ENCODE assay signal across 26 mouse cellular contexts in the genomic region with DNA sequence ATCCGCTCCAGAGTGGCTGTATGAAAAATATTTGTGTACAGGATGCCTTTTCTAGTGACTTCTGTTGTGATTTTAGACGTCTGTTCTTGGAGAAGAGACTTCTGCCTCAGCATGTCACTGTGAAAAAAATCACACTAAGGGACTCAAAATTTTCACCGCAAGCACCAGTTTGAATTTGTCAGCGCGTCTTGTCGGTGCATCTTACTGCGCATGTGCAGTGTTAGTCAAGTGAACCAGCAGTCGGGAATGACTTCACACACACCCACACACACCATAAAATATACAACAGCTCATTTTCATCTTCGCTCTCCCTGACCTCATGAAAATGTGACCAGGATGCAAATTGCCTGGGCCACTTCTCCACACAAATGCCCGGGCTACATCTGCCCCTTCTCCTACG.
A peak's percentile ranks its signal among the peaks of the same experiment; 100 is the strongest.
DNase-seq lines count a peak whose midpoint lies in the region; ATAC-seq and TF ChIP-seq lines count a peak whose summit lies in the region.
"Had no signal": no experiment of that assay in that cellular context is flagged by ENCODE, and none has a peak within 500 bp of the region (broad histone marks: within the 10 kb centered on the region; RNA-seq: fewer than 3 reads in every experiment).

No protein-coding gene starts in this region.

- no peak for TF ChIP-seq CTCF in left cerebral cortex, adult 2 months (IDR thresholded peaks at IDR 0.05)

- H3K27ac ChIP-seq in left cerebral cortex, adult 2 months, result 0 out of 2 replicates have a peak overlapping the region, but pooled peaks have one; percentile 24
- H3K27ac ChIP-seq in midbrain, embryonic 16.5 days (ENCODE audit: low read length), result peak overlapping the region; percentile 45; the same call in 1 of the 2 replicates
- H3K27ac ChIP-seq: embryonic facial prominence, embryonic 15.5 days; gastrocnemius, adult 2 months; heart, embryonic 10.5 days; hindbrain, postnatal 0 days; neural tube, embryonic 13.5 days had no signal

- DNase-seq in frontal cortex, postnatal 25 days (ENCODE audit: low spot score in 2 of 2), result no peak
- DNase-seq in left cerebral cortex, adult 2 months (ENCODE audit: extremely low spot score in 1 of 2, low spot score in 2 of 2), result peak in 1 of 2 experiments; percentile 19
- DNase-seq in left cerebral cortex, adult 8-10 months (ENCODE audit: low spot score in 2 of 2), result no peak
- peak; percentile 16 to 33 for DNase-seq in right cerebral cortex, adult 2 months (ENCODE audit: low spot score in 2 of 2)
- DNase-seq in right cerebral cortex, postnatal 36 days (ENCODE audit: low spot score in 2 of 2), result no peak
- no peak for DNase-seq in c-Kit-positive CD71-positive TER-119-positive erythroid progenitor cells, embryonic 14.5 days (ENCODE audit: low spot score)
- DNase-seq: cerebellum, adult 18-20 months; cerebellum, postnatal 14 days; gastrocnemius, adult 2 months; kidney, adult 9 months; kidney, postnatal 14 days; layer of hippocampus, postnatal 36 days; lung, postnatal 4 days; retina, postnatal 1 day; thymus, adult 18-20 months; thymus, postnatal 36 days had no signal

- WGBS in midbrain, embryonic 16.5 days, result 88% methylated on average over 11 of the region's 11 CpGs

- H3K9me3 ChIP-seq in midbrain, embryonic 16.5 days (replicated peaks; ENCODE audit: control insufficient read depth, low read length, poor library complexity, severe bottlenecking), result no peaks in the 10 kb centered on the region; the same call in 1 of the 2 replicates
- H3K9me3 ChIP-seq: embryonic facial prominence, embryonic 15.5 days; heart, embryonic 10.5 days had no signal

- H3K4me3 ChIP-seq in left cerebral cortex, adult 2 months, result no peak overlapping the region
- no peak overlapping the region for H3K4me3 ChIP-seq in midbrain, embryonic 16.5 days (ENCODE audit: low read depth, low read length)
- H3K4me3 ChIP-seq: embryonic facial prominence, embryonic 15.5 days; gastrocnemius, adult 2 months; heart, embryonic 10.5 days; myocyte; neural tube, embryonic 13.5 days had no signal

- ATAC-seq in frontal cortex, adult (ENCODE audit: low TSS enrichment), result peak; percentile 72
- no peak for ATAC-seq in midbrain, embryonic 16.5 days
- ATAC-seq: CD4-positive, CD25-positive, alpha-beta regulatory T cell, adult 4 months; forebrain, embryonic 14.5 days; hindbrain, postnatal 0 days; intestine, embryonic 16.5 days had no signal

- H3K36me3 ChIP-seq in midbrain, embryonic 16.5 days (ENCODE audit: control insufficient read depth, insufficient read depth, low read length), result peaks cover 14% of the 10 kb centered on the region

- no peaks in the 10 kb centered on the region for H3K27me3 ChIP-seq in midbrain, embryonic 16.5 days (ENCODE audit: control insufficient read depth, insufficient read depth, low read depth, low read length)
- H3K27me3 ChIP-seq: embryonic facial prominence, embryonic 15.5 days; neural tube, embryonic 13.5 days had no signal

- intact Hi-C loops in left cerebral cortex, adult 2 months (cut with DNase I), result no loop called here

- H3K9ac ChIP-seq in midbrain, embryonic 16.5 days (ENCODE audit: low read depth, low read length), result no peak overlapping the region
- H3K9ac ChIP-seq: embryonic facial prominence, embryonic 15.5 days; neural tube, embryonic 13.5 days had no signal

- H3K4me1 ChIP-seq in midbrain, embryonic 16.5 days (ENCODE audit: control insufficient read depth, insufficient read depth, low read length), result 0 out of 2 replicates have a peak, but pooled peaks cover 2% of the 10 kb centered on the region
- H3K4me1 ChIP-seq: embryonic facial prominence, embryonic 15.5 days had no signal

- H3K4me2 ChIP-seq in midbrain, embryonic 16.5 days (ENCODE audit: low read length), result no peak overlapping the region
- H3K4me2 ChIP-seq: embryonic facial prominence, embryonic 15.5 days; neural tube, embryonic 13.5 days had no signal

Comparison
In these comparisons a context has a peak if more than half of its experiments do, and no peak if none do; other contexts are left out.
1. DNase-seq: peak in right cerebral cortex, adult 2 months (2 of 2); none in frontal cortex, postnatal 25 days (0 of 2), left cerebral cortex, adult 8-10 months (0 of 2), right cerebral cortex, postnatal 36 days (0 of 2) and c-Kit-positive CD71-positive TER-119-positive erythroid progenitor cells, embryonic 14.5 days (single experiment).